Mouse (Mus musculus) liver, embryonic 14.5 days (tissue): Measurements from ENCODE around the gene Gm5737. TPM values are rescaled to one million over a fixed set of nuclear protein-coding genes. Genes with fewer than 3 reads are reported as not detected.
A peak's percentile ranks its signal among the peaks of the same experiment; 100 is the strongest.

Experiments used
- ATAC-seq: fragments of 200-750 bp; cut with Nextera tagmentation; 2 replicates; pipeline ENCODE4 v1.8.0; 2017; ENCODE audit warnings: moderate number of reproducible peaks, mild to moderate bottlenecking, moderate library complexity; ENCODE audit not compliant: insufficient read depth
- DNase-seq, 3 experiments: peaks; one replicate each; pipeline ENCODE4 v3.0.0-alpha.2; 2012 to 2013; ENCODE audit warnings: low read depth in 3 of 3, low spot score in 3 of 3
- H3K27ac ChIP-seq: fragments of 300-500 bp; sonication (generic); 2 replicates; pipeline ENCODE4 v1.5.1; 2014; ENCODE audit warnings: moderate library complexity, mild to moderate bottlenecking, control low read depth, inconsistent platforms
- H3K27me3 ChIP-seq: fragments of 300-500 bp; sonication (generic); 2 replicates; pipeline ENCODE4 v1.6.1; 2014; ENCODE audit warnings: mild to moderate bottlenecking, low read length, moderate library complexity; ENCODE audit not compliant: control insufficient read depth, insufficient read depth
- H3K36me3 ChIP-seq: fragments of 300-500 bp; sonication (generic); replicated peaks from 2 replicates; pipeline ENCODE4 v1.6.1; 2014; ENCODE audit warnings: low read depth; ENCODE audit not compliant: control insufficient read depth, insufficient read depth
- H3K4me1 ChIP-seq, 2 experiments: fragments of 200-500 bp in 1 of 2; fragments of 300-500 bp in 1 of 2; sonication (generic) in 1 of 2; replicated peaks; 2 replicates each; pipeline ENCODE4 v1.6.1; 2012 to 2014; ENCODE audit warnings: antibody characterized with exemption in 1 of 2, inconsistent platforms in 1 of 2, low read length in 1 of 2; ENCODE audit not compliant: control insufficient read depth in 2 of 2, insufficient read depth in 2 of 2
- H3K4me2 ChIP-seq: fragments of 300-500 bp; sonication (generic); 2 replicates; pipeline ENCODE4 v1.6.1; 2014; ENCODE audit warnings: low read depth, mild to moderate bottlenecking, control low read depth, moderate library complexity
- H3K4me3 ChIP-seq, 2 experiments: fragments of 200-500 bp in 1 of 2; fragments of 300-500 bp in 1 of 2; sonication (generic) in 1 of 2; 2 replicates each; pipeline ENCODE4 v1.5.1; 2012 to 2014; ENCODE audit warnings: low read depth in 2 of 2, low read length in 2 of 2, mild to moderate bottlenecking in 2 of 2, control low read depth in 1 of 2, inconsistent platforms in 1 of 2, moderate library complexity in 1 of 2; ENCODE audit not compliant: insufficient read depth in 1 of 2
- H3K9ac ChIP-seq: fragments of 300-500 bp; sonication (generic); replicated peaks from 2 replicates; pipeline ENCODE4 v1.6.1; 2014; ENCODE audit warnings: mild to moderate bottlenecking, control low read depth, moderate library complexity
- H3K9me3 ChIP-seq: fragments of 300-500 bp; sonication (generic); 2 replicates; pipeline ENCODE4 v1.6.1; 2016; ENCODE audit warnings: low read length, mixed read lengths; ENCODE audit not compliant: control insufficient read depth
- CTCF ChIP-seq: IDR thresholded peaks from 2 replicates; pipeline ENCODE4 v1.5.1; 2016; ENCODE audit warnings: antibody characterized with exemption, low read depth, control low read depth
- EP300 ChIP-seq: IDR thresholded peaks from 2 replicates; pipeline ENCODE4 v1.6.1; 2016; ENCODE audit warnings: antibody characterized with exemption, low read depth
- WGBS: fragments of 180-500 bp; shearing (Covaris S2); extraction: QIAGEN DNeasy Blood & Tissue Kit; methylation state at CpG from one replicate; pipeline ENCODE4 v1.1.7; 2014; ENCODE audit not compliant: insufficient replicate concordance; 5-methylcytosine and 5-hydroxymethylcytosine counted together
- polyA plus RNA-seq, 2 experiments: library from polyadenylated mRNA; depleted of rRNA in 1 of 2; stranded (reverse) in 1 of 2; unstranded in 1 of 2; fragments of >200 nt; fragmentation: Nextera tagmentation in 1 of 2; extraction: Ambion mirVana in 1 of 2; gene quantifications; 2 replicates each; pipeline versions ENCODE4 v1.2.1 to v1.2.3; 2012 to 2014

The Gm5737 gene
- polyA plus RNA-seq, 2 experiments = not detected

DNA sequence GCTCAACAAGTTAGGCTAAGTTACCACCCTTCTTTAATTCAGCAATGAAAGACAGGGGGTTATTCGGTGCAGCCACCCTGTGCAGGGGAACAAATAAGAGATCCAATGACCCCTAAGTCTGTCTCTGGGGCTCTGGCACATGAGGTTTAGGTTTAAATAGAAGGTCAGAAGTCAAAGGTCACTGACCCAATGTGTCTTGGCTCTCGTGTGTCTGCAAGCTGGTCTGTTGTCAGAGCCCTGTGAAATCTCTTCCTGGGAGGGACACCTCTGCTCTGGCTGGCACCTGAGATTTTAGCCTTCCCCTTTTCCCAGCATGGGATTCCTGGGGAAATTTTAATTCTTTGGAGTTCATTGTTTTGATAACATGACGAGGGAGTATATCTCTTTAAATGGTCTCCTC, 50.0 kb downstream of the Gm5737 start:
- 25% methylated on average over 3 of the region's 3 CpGs for WGBS
- ATAC-seq (no peak), DNase-seq (no peak)
- peak overlapping the region; percentile 99 for H3K27ac ChIP-seq
- H3K4me3 ChIP-seq = peak overlapping the region; percentile 6 to 42; a peak in 2 of 4 replicates
- H3K9me3 ChIP-seq = no peaks in the 10 kb centered on the region
- H3K4me1 ChIP-seq = peaks cover 74 to 75% of the 10 kb centered on the region in 2 experiments
- TF ChIP-seq CTCF (no peak), EP300 (no peak)
- H3K36me3 ChIP-seq = peaks cover 41% of the 10 kb centered on the region
- peak overlapping the region; percentile 79 for H3K9ac ChIP-seq
- H3K4me2 ChIP-seq = peak overlapping the region; percentile 62
- H3K27me3 ChIP-seq = no peaks in the 10 kb centered on the region

GRCm38 (mm10) chr7:120862626-120863025, 50.5 kb downstream of the Gm5737 start:
- TF ChIP-seq CTCF = no peak
- no peak for TF ChIP-seq EP300
- 55% methylated on average over 7 of the region's 7 CpGs for WGBS
- H3K36me3 ChIP-seq = peaks cover 39% of the 10 kb centered on the region

DNA sequence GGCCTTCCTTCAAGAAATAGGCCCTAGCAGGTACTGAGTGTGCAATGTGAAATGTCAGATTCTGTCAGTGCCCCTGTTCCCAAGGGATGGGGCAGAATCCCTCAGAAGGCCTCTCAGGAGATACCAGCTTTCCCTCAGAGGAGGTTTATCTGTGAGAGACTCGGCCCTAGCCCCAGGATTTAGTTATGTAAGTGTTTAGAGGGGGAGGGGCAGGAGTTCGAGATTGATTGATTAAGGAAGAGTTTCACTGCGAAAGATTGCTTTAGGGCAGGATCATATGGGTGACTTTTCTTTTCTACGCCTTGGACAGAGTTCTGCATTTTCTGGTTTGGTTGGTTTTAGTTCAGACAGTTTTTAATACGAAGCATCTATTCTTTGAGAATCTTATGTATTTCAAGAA, 51.3 kb downstream of the Gm5737 start:
- H3K9me3 ChIP-seq = no peaks in the 10 kb centered on the region
- H3K27me3 ChIP-seq = no peaks in the 10 kb centered on the region
- H3K36me3 ChIP-seq = peaks cover 32% of the 10 kb centered on the region
- no peak overlapping the region; a peak in 1 of 4 replicates for H3K4me3 ChIP-seq
- H3K9ac ChIP-seq = peak overlapping the region; percentile 79
- TF ChIP-seq CTCF = no peak
- TF ChIP-seq EP300 = no peak
- H3K27ac ChIP-seq = peak overlapping the region; percentile 99
- 39% methylated on average over 5 of the region's 5 CpGs for WGBS
- ATAC-seq (no peak), DNase-seq (no peak)
- peaks cover 82 to 85% of the 10 kb centered on the region in 2 experiments for H3K4me1 ChIP-seq
- H3K4me2 ChIP-seq = peak overlapping the region; percentile 62

More at GRCm38 (mm10) chr7:120862626-120863025, 50.5 kb downstream of the Gm5737 start:
- Histone ChIP-seq H3K4me3 (no peak overlapping the region), H3K9ac (peak overlapping the region; percentile 79), H3K27ac (peak overlapping the region; percentile 99), H3K27me3 (no peaks in the 10 kb centered on the region), H3K9me3 (no peaks in the 10 kb centered on the region), H3K4me1 (peaks cover 75 to 76% of the 10 kb centered on the region in 2 experiments), H3K4me2 (peak overlapping the region; percentile 62)
- DNase-seq = no peak
- ATAC-seq = no peak

- TF ChIP-seq CTCF = no peak
- TF ChIP-seq EP300 = peak; percentile 61
- DNase-seq (peak; percentile 55 to 73 (median 68)), ATAC-seq (peak; percentile 12; the same call in 1 of the 2 replicates)
- no peaks in the 10 kb centered on the region for H3K9me3 ChIP-seq
- H3K36me3 ChIP-seq = peaks cover 20% of the 10 kb centered on the region
- H3K9ac ChIP-seq = peak overlapping the region; percentile 59
- H3K27me3 ChIP-seq = no peaks in the 10 kb centered on the region
- H3K4me2 ChIP-seq = peak overlapping the region; percentile 54
- H3K27ac ChIP-seq = peak overlapping the region; percentile 99
- H3K4me1 ChIP-seq = peaks cover 89 to 93% of the 10 kb centered on the region in 2 experiments
- H3K4me3 ChIP-seq = peak overlapping the region; percentile 6 to 9; a peak in 1 of 4 replicates
- 36% methylated on average over 7 of the region's 7 CpGs for WGBS
These were observed 52.9 kb downstream of the Gm5737 start for GRCm38 (mm10) chr7:120865100-120865499.

DNA sequence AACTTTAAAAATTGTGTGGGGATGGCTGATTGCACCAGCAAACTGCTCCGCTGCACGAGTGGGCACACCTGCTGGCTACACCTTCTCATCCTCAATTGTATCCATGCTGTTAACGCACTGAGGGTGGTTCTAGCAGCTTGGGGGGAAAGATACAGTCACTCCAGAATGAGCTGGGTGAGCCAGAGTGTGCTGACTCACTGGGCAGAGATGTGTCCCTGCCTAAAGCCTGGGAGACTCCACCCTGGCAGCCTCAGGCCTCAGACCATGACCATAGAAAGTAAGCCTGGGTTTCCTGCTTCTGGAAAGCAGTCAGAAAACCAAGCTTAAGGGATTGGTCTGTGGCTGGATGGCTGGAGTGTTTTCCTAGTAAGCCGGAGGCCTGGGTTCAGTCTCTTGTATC, 53.7 kb downstream of the Gm5737 start:
- Histone ChIP-seq H3K4me2 (peak overlapping the region; percentile 63), H3K4me3 (peak overlapping the region in 1 of 2 experiments; percentile 14; a peak in 2 of 4 replicates), H3K36me3 (peaks cover 15% of the 10 kb centered on the region), H3K9ac (peak overlapping the region; percentile 80), H3K9me3 (no peaks in the 10 kb centered on the region), H3K4me1 (peaks cover 82 to 88% of the 10 kb centered on the region in 2 experiments), H3K27ac (peak overlapping the region; percentile 99), H3K27me3 (no peaks in the 10 kb centered on the region)
- ATAC-seq (peak; percentile 84), DNase-seq (peak; percentile 84 to 85 (median 84))
- TF ChIP-seq CTCF (0 out of 2 replicates have a peak, but pooled peaks have one; percentile 16), EP300 (peak; percentile 57)
- WGBS = 34% methylated on average over 4 of the region's 4 CpGs
